Mouse (Mus musculus): Measurements from ENCODE around the gene Gm9049. TPM values are rescaled to one million over a fixed set of nuclear protein-coding genes. Genes with fewer than 3 reads are reported as not detected.
"Not testable (repeated sequence)": the region's sequence is repeated elsewhere in the genome, so short reads cannot be mapped to it uniquely, and the experiment has no call there.

Gm9049 gene
- not detected in 2 replicates for polyA plus RNA-seq (2012; rRNA removed)

DNA sequence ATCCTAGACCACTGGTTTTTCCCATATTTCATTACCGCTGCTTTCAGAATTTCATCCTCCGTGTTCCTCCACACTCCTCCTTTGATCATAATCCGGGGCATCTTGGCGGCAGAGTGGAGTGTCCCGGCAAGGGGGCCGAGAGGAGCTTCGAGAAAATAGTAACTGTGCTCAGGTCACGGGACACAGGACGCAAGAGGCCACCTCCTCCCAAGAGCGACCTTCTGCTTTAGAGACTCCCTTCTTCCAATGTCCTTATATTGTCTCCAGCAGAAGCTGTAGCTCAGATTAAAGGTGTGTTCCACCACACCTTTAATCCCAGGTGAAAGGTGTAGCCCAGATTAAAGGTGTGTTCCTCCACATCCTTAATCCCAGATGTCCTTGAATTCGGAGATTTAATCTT is at the start of gene Gm9049:
Gm9049 (minus strand) TSS at position 101 of the 400 bp plus-strand sequence.
- not testable (repeated sequence) for H3K27me3 ChIP-seq (replicated peaks; ENCODE audit: control insufficient read depth, insufficient read depth, low read length); H3K27ac ChIP-seq (ENCODE audit: insufficient read depth, low read depth, low read length); H3K36me3 ChIP-seq (ENCODE audit: control insufficient read depth, insufficient read depth, low read length); DNase-seq; H3K4me1 ChIP-seq (ENCODE audit: control insufficient read depth, insufficient read depth, low read length); H3K4me3 ChIP-seq (ENCODE audit: insufficient read depth, low read depth, low read length)
- WGBS = 100% methylated on average over 1 of the region's 11 CpGs

GRCm38 (mm10) chr10:118399917-118400316 is 46.0 kb upstream of the Gm9049 start:
- Histone ChIP-seq H3K36me3 (ENCODE audit: control insufficient read depth, insufficient read depth, low read length) (no peaks in the 10 kb centered on the region), H3K4me1 (ENCODE audit: control insufficient read depth, insufficient read depth, low read length) (no peaks in the 10 kb centered on the region), H3K4me3 (ENCODE audit: insufficient read depth, low read depth, low read length) (no peak overlapping the region), H3K27me3 (replicated peaks; ENCODE audit: control insufficient read depth, insufficient read depth, low read length) (no peaks in the 10 kb centered on the region), H3K27ac (ENCODE audit: insufficient read depth, low read depth, low read length) (no peak overlapping the region)
- no peak for DNase-seq
- TF ChIP-seq POLR2A (IDR thresholded peaks at IDR 0.05; ENCODE audit: low read depth, low read length) (no peak), CTCF (conservative IDR thresholded peaks at IDR 0.05; ENCODE audit: insufficient read depth, insufficient read length, low read depth, low read length) (no peak)
- WGBS = 56% methylated on average over 16 of the region's 16 CpGs

- Histone ChIP-seq H3K4me1 (ENCODE audit: control insufficient read depth, insufficient read depth, low read length) (no peaks in the 10 kb centered on the region), H3K27me3 (replicated peaks; ENCODE audit: control insufficient read depth, insufficient read depth, low read length) (no peaks in the 10 kb centered on the region), H3K27ac (ENCODE audit: insufficient read depth, low read depth, low read length) (no peak overlapping the region), H3K36me3 (ENCODE audit: control insufficient read depth, insufficient read depth, low read length) (no peaks in the 10 kb centered on the region), H3K4me3 (ENCODE audit: insufficient read depth, low read depth, low read length) (no peak overlapping the region)
- TF ChIP-seq POLR2A (IDR thresholded peaks at IDR 0.05; ENCODE audit: low read depth, low read length) (no peak), CTCF (conservative IDR thresholded peaks at IDR 0.05; ENCODE audit: insufficient read depth, insufficient read length, low read depth, low read length) (peak; percentile 97)
- WGBS = 2% methylated on average over 10 of the region's 10 CpGs
- DNase-seq = peak; percentile 77
Measured at GRCm38 (mm10) chr10:118370443-118370842, 16.5 kb upstream of the Gm9049 start.

GRCm38 (mm10) chr10:118369518-118369917 is 15.6 kb upstream of the Gm9049 start:
- Histone ChIP-seq H3K27ac (ENCODE audit: insufficient read depth, low read depth, low read length) (no peak overlapping the region), H3K4me3 (ENCODE audit: insufficient read depth, low read depth, low read length) (no peak overlapping the region), H3K36me3 (ENCODE audit: control insufficient read depth, insufficient read depth, low read length) (no peaks in the 10 kb centered on the region), H3K4me1 (ENCODE audit: control insufficient read depth, insufficient read depth, low read length) (no peaks in the 10 kb centered on the region), H3K27me3 (replicated peaks; ENCODE audit: control insufficient read depth, insufficient read depth, low read length) (no peaks in the 10 kb centered on the region)
- no peak for TF ChIP-seq CTCF (conservative IDR thresholded peaks at IDR 0.05; ENCODE audit: insufficient read depth, insufficient read length, low read depth, low read length)
- TF ChIP-seq POLR2A (IDR thresholded peaks at IDR 0.05; ENCODE audit: low read depth, low read length) = no peak
- WGBS = 92% methylated on average over 9 of the region's 9 CpGs
- no peak for DNase-seq

DNA sequence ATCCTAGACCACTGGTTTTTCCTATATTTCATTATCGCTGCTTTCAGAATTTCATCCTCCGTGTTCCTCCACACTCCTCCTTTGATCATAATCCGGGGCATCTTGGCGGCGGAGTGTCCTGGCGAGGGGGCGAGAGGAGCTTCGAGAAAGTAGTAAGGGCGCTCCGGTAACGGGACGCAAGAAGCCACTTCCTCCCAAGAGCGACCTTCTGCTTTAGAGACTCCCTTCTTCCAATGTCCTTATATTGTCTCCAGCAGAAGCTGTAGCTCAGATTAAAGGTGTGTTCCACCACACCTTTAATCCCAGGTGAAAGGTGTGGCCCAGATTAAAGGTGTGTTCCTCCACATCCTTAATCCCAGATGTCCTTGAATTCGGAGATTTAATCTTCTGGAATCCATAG is 5.3 kb downstream of the Gm9049 start, which contains the start of gene Gm9048:
Gm9048 (minus strand) TSS at position 101 of the 400 bp plus-strand sequence.
- H3K27ac ChIP-seq (ENCODE audit: insufficient read depth, low read depth, low read length) = not testable (repeated sequence)
- WGBS = no CpG with 5 or more reads among the region's 14 CpGs

GRCm38 (mm10) chr10:118343155-118343554 is 10.8 kb downstream of the Gm9049 start, which contains the start of gene Gm9046:
TSS of gene Gm9046 (minus strand) at chr10:118343255.
- H3K4me1 ChIP-seq (ENCODE audit: control insufficient read depth, insufficient read depth, low read length); H3K36me3 ChIP-seq (ENCODE audit: control insufficient read depth, insufficient read depth, low read length); H3K27ac ChIP-seq (ENCODE audit: insufficient read depth, low read depth, low read length); H3K4me3 ChIP-seq (ENCODE audit: insufficient read depth, low read depth, low read length); DNase-seq; H3K27me3 ChIP-seq (replicated peaks; ENCODE audit: control insufficient read depth, insufficient read depth, low read length): not testable (repeated sequence)
- WGBS = no CpG with 5 or more reads among the region's 14 CpGs

More for the DNA sequence above, 5.3 kb downstream of the Gm9049 start, which contains the start of gene Gm9048:
- DNase-seq; H3K27me3 ChIP-seq (replicated peaks; ENCODE audit: control insufficient read depth, insufficient read depth, low read length); H3K36me3 ChIP-seq (ENCODE audit: control insufficient read depth, insufficient read depth, low read length); H3K4me1 ChIP-seq (ENCODE audit: control insufficient read depth, insufficient read depth, low read length); H3K4me3 ChIP-seq (ENCODE audit: insufficient read depth, low read depth, low read length): not testable (repeated sequence)

GRCm38 (mm10) chr10:118337731-118338130 is 16.2 kb downstream of the Gm9049 start, which contains the start of gene Gm9045:
TSS of gene Gm9045 (minus strand) at chr10:118337831.
- DNase-seq; H3K27me3 ChIP-seq (replicated peaks; ENCODE audit: control insufficient read depth, insufficient read depth, low read length); H3K36me3 ChIP-seq (ENCODE audit: control insufficient read depth, insufficient read depth, low read length); H3K4me3 ChIP-seq (ENCODE audit: insufficient read depth, low read depth, low read length); H3K4me1 ChIP-seq (ENCODE audit: control insufficient read depth, insufficient read depth, low read length); H3K27ac ChIP-seq (ENCODE audit: insufficient read depth, low read depth, low read length): not testable (repeated sequence)
- WGBS = no CpG with 5 or more reads among the region's 14 CpGs

GRCm38 (mm10) chr10:118332308-118332707 is 21.6 kb downstream of the Gm9049 start, which contains the start of gene Gm9044:
TSS of gene Gm9044 (minus strand) at chr10:118332408.
- not testable (repeated sequence) for H3K4me3 ChIP-seq (ENCODE audit: insufficient read depth, low read depth, low read length); H3K4me1 ChIP-seq (ENCODE audit: control insufficient read depth, insufficient read depth, low read length); DNase-seq; H3K27ac ChIP-seq (ENCODE audit: insufficient read depth, low read depth, low read length); H3K36me3 ChIP-seq (ENCODE audit: control insufficient read depth, insufficient read depth, low read length); H3K27me3 ChIP-seq (replicated peaks; ENCODE audit: control insufficient read depth, insufficient read depth, low read length)
- no CpG with 5 or more reads among the region's 14 CpGs for WGBS

- no CpG with 5 or more reads among the region's 11 CpGs for WGBS
- not testable (repeated sequence) for H3K4me3 ChIP-seq (ENCODE audit: insufficient read depth, low read depth, low read length); DNase-seq; H3K36me3 ChIP-seq (ENCODE audit: control insufficient read depth, insufficient read depth, low read length); H3K27me3 ChIP-seq (replicated peaks; ENCODE audit: control insufficient read depth, insufficient read depth, low read length); H3K27ac ChIP-seq (ENCODE audit: insufficient read depth, low read depth, low read length); H3K4me1 ChIP-seq (ENCODE audit: control insufficient read depth, insufficient read depth, low read length)
Measured at GRCm38 (mm10) chr10:118326869-118327268, 27.0 kb downstream of the Gm9049 start, which contains the start of gene Gm9040. TSS of gene Gm9040 (minus strand) at chr10:118326969.
